Mouse (Mus musculus): Measurements from ENCODE around the gene Synm.

The Synm gene

DNA sequence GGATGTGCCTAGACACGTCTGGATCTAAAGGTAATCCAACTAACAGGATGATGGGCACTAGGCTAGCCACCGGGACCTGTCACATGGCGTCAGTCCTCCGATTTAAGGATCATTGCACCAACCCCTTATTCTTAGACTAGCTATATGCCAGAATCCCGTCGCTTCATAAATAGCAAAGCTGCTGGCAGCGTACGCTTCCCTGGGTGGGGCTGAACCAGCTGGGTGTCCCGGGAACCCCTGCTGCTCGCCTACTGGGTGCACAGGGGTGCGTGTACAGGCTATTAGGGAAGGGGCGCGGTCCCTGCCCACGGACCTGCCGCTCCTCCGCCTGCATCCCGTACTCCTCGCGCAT is 1.1 kb downstream of the Synm start:
- in situ Hi-C loops (cut with MboI; ENCODE audit: low pct_unique_long_range_greater_than_20kb in 1 of 2, low sequenced_read_pairs in 2 of 2, unreplicated experiment in 1 of 2) = loop anchor here in 1 of 2 experiments (5.0 kb wide), 1 partner anchor 81 kb away; no protein-coding TSS in a partner anchor

DNA sequence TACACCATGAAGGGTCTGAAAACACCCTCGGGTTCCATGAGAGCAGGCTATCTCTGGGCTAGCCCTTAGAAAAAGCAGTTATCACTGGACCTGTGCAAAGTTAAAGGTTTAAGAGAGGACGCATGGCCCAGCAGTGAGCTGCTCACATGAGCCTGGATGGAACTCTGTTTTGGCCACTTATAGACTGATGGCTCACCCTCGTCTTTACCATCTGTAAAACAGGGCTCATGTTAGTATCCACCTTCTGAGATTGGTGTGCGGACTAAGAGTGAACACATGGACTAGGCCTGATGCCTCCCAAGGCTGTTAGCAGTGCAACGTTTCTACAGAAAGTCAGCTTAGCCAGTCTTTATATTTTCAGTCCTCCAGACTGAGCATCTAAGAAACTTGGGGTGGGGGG is 2.9 kb downstream of the Synm start:
- in situ Hi-C loops (cut with MboI; ENCODE audit: low pct_unique_long_range_greater_than_20kb in 1 of 2, low sequenced_read_pairs in 2 of 2, unreplicated experiment in 1 of 2) = loop anchor here in 1 of 2 experiments (5.0 kb wide), 1 partner anchor 79 kb away; no protein-coding TSS in a partner anchor

DNA sequence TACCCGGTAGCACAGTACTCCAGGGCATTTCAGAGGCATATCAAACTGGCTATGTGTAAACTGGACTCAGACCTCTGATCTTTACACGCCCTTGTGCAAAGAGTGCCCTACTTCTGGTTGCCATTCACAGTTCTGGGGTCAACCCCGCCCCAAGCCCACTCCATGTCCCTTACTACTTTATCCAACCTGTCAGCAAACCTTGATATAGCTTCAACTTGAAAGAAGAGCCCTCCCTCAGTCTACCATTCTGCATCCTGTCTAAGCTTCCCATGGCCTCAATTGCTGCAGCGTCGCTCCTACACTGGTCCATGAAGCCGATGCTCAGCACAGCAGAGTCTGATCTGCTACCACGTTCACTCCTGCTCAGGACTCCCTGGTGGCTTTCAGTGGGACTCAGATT is 4.2 kb downstream of the Synm start:
- in situ Hi-C loops (cut with MboI; ENCODE audit: low pct_unique_long_range_greater_than_20kb in 1 of 2, low sequenced_read_pairs in 2 of 2, unreplicated experiment in 1 of 2) = loop anchor here in 1 of 2 experiments (5.0 kb wide), 1 partner anchor 78 kb away; no protein-coding TSS in a partner anchor

DNA sequence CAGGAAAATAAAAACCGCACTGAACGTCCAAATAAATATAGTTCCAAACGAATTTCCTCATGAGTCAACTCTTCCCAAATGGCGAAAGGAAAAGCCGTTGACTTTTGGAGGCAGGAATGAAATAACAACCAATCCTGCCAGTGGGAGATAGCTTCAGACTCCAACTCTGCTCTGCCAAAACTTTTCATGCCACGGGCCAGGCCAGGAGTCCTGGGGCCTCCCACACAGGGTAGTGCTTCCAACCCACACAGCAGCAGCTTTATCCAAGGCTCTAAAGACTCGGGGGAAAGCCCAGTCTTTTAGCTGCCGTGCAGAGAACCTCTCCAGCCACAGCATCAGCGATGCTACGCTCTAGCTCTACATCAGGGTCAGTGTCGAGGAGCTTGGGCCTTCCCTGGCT is 4.9 kb downstream of the Synm start:
- in situ Hi-C loops (cut with MboI; ENCODE audit: low pct_unique_long_range_greater_than_20kb in 1 of 2, low sequenced_read_pairs in 2 of 2, unreplicated experiment in 1 of 2) = loop anchor here in 1 of 2 experiments (5.0 kb wide), 1 partner anchor 77 kb away; no protein-coding TSS in a partner anchor

DNA sequence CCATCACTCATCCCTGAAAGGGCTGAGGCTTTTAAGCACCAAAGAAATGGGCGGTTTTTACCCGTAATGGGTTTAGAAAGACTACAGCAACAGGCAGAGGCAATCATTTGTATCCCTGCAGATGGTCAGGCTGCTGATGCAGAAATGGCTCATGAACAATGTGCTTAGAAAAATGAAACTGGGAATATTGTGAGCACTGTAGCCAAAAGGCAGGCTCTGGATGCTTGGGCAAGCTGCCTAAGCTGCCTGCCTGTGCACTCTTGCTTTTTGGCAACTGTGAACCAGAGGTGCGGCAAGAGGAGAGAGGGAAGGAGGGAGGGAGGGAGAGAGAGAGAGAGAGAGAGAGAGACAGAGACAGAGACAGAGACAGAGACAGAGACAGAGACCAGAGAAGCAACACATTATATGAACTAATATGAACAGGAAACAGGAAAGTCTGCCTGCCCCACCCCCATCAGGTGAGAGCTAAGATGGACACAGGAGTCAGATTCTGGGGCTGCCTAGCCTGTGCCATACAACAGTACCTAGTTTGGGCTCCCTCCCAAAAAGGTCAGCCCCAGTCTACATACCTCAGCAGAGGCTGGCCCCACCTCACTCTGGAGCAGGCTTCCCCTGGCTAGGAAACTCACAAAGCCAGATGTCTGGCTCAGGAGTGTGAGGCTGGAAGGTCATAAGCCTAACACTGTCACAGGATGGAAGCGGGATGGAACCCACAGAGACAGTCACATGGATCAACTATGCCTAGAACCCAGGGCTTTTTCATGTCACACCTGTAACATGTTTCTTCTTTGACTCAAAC is 9.9 kb downstream of the Synm start:
- in situ Hi-C loops (cut with MboI; ENCODE audit: low pct_unique_long_range_greater_than_20kb in 1 of 2, low sequenced_read_pairs in 2 of 2, unreplicated experiment in 1 of 2) = no loop called here

DNA sequence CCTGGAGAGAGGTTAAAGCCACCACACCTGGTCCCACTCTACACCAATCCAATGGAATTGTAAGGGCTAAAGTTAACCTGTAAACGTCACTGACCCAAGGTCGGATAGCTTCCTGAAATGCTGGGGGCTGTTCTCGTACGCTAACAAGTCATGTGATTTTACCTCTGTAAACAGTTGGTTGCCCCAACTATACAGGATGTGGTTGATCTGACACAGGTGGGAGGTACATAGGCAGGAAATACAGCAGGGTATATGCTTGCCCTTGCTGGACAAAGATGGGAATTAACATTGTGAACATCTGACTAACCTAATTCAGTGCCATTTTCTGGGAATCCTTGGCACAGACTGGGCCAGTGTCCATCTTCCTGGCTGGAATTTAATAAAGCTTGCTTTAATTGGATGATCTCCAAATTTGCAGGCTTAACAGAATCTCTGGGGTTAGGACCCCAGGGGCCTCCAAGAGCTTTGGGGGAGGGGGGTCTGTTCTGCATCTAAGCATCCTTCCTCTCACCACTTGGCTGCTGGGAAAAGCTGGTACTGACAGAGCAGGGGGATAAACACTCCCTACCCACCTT is 11.7 kb downstream of the Synm start:
- in situ Hi-C loops (cut with MboI; ENCODE audit: low pct_unique_long_range_greater_than_20kb in 1 of 2, low sequenced_read_pairs in 2 of 2, unreplicated experiment in 1 of 2) = no loop called here

DNA sequence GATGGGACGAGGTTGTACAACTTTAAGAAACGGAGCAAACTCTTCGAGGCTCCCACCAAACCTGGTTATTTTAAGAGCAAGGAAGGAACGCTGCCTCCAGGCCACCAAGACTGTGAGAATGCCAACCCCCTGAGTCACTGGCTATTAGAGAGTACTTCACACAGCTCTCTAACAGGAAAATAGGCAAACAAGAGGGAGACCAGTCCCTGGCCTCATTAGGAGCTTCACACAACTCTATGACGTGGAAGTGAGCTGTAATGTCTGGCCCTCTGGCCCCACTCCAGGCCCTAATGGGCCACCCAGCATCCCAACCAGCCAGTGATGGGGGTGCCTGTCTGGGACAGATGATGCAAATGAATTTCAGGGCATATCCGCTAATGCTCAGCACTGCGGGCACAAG is 17.8 kb downstream of the Synm start:
- in situ Hi-C loops (cut with MboI; ENCODE audit: low pct_unique_long_range_greater_than_20kb in 1 of 2, low sequenced_read_pairs in 2 of 2, unreplicated experiment in 1 of 2) = no loop called here

DNA sequence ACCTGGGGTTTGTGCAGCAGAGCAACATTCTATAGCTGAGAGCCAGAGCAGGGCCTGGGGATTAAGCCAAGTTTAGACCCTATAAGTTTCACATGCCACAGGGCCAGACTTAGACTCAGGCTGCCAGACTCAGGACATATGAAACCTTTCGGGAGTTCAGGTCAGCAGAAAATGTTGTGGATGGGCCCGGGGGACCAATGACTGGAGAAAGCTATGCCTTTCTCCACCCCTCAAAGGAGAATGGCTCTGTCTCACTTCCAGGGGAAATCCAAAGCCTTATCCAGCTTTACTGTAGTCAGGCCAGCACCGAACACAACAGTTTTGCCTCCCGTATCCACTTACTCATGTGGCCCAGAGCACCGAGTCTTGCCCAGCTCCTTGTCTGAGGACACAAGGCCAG is 18.7 kb downstream of the Synm start:
- in situ Hi-C loops (cut with MboI; ENCODE audit: low pct_unique_long_range_greater_than_20kb in 1 of 2, low sequenced_read_pairs in 2 of 2, unreplicated experiment in 1 of 2) = no loop called here

DNA sequence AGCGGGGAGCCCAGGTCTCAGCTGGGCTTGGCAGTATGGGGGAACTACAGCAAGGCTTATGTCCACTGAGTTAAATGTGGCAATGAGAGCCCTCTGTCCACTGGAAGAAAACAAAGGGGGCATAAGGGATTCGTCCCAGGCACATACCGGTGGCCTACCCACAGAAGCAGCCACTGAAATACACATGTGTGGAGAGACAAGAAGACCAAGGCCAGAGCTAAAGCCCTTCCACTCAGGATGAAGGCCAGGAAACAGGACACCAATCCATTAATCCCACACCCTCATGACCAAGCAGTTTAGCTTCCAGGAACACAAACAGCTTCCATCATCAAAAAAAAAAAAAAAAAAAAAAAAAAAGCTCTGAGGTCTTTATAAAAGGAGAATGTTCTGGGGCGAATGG is 19.2 kb downstream of the Synm start:
- in situ Hi-C loops (cut with MboI; ENCODE audit: low pct_unique_long_range_greater_than_20kb in 1 of 2, low sequenced_read_pairs in 2 of 2, unreplicated experiment in 1 of 2) = no loop called here

DNA sequence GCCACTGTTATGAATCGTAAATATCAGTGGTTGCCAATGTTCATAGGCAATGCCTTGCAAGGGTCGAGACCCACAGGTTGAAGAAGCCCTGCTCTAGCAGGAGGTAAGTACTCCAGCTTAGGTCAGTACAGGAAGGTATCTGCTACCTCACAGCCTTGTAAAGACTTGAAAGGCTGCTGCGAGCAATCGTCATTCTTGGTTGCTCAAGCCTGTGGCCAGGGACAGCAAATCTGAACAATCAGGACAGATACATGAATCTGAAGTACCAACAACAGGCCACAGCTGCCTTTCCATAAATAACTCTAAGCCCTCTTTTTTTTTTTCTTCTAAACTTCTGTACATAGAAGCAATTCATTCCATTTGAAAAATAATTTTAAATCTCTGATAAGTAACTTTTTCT is 27.3 kb downstream of the Synm start:
- in situ Hi-C loops (cut with MboI; ENCODE audit: low pct_unique_long_range_greater_than_20kb in 1 of 2, low sequenced_read_pairs in 2 of 2, unreplicated experiment in 1 of 2) = no loop called here

DNA sequence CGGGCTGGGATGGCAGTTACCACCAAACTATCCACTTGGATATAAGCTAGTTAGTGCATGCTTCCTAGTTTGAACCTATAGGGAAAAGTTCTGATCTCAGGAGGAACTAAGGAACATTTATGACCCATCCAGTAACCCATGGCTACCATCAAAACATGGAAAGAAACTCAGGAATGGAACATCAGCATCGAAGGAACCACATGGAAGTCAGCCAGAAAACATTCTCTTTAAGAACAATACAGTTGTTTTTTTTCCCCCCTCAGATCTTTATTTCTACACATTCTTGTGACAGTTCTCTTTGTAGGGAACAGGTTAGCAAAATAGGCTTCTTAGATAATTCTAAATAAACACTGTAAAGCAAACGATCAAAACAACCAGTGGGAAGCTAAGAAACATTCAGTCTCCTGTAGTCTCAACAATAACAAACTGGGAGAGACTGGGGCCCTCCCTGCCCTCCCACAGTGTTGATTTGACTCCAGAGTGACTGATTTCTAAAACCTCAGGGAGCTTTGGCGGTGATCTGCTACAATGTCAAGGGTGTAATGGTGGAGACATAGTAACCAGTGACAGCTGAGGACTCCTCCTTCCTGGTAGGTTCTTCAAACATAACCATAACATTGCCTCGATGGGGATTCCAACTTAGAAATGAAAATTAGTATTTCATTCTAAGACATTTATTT is 29.0 kb downstream of the Synm start:
- in situ Hi-C loops (cut with MboI; ENCODE audit: low pct_unique_long_range_greater_than_20kb in 1 of 2, low sequenced_read_pairs in 2 of 2, unreplicated experiment in 1 of 2) = no loop called here

DNA sequence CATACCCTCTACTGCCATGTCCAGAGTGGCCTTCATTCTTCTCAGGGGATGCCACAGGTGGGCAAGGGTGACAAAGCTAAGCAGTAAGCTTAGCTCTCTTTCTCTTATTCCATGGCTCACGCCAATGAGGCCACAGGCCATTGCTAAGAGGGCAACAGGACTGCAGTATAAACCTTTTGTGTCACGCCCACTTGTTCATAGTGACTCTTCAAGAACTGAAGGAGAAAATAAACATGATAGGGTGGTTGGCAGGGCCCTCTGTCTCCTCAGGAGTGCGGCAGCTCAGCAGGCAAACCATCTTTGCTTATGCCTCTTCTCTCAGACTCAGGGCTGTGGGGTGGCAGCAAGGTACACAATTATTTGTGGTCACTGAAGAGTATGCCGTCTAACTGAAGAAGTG is 30.7 kb downstream of the Synm start:
- in situ Hi-C loops (cut with MboI; ENCODE audit: low pct_unique_long_range_greater_than_20kb in 1 of 2, low sequenced_read_pairs in 2 of 2, unreplicated experiment in 1 of 2) = no loop called here

DNA sequence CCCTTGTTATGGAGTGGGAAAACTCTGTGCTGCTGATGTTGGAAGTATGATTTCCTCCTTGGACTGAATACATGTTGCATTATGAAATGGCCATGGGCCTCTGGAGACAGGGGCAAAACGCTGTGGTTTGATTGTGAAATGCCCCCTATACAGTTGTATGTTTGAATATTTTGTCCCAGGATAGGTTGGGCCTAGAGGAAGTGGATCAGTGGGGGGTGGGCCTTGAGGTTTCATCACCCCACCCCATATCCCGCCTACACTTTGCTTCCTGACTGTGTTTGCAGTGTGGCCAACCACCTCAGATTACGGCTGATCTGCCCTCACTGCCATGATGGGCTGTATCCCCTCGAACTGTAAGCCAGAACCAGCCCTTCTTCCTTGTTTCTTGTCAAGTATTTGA is 31.3 kb downstream of the Synm start:
- in situ Hi-C loops (cut with MboI; ENCODE audit: low pct_unique_long_range_greater_than_20kb in 1 of 2, low sequenced_read_pairs in 2 of 2, unreplicated experiment in 1 of 2) = no loop called here

DNA sequence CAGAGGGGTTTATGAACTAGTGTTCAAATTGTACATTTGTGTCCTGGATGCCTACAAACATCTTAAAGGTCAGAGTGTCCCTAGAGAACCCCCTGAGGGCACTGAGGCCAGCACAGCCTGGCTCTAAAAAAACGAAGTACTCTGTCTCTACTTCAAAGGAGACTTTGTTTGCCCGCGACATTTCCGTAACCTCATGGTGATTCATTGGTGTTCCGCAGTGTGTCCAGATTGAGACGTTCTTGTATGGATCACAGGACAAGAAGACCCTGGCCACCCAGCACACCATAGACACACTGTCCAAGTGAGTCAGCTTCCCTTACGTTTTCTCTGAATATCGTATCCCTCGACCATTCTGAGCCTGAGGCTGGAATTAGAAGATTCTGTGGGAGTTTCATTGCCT is 34.5 kb downstream of the Synm start:
- in situ Hi-C loops (cut with MboI; ENCODE audit: low pct_unique_long_range_greater_than_20kb in 1 of 2, low sequenced_read_pairs in 2 of 2, unreplicated experiment in 1 of 2) = no loop called here

DNA sequence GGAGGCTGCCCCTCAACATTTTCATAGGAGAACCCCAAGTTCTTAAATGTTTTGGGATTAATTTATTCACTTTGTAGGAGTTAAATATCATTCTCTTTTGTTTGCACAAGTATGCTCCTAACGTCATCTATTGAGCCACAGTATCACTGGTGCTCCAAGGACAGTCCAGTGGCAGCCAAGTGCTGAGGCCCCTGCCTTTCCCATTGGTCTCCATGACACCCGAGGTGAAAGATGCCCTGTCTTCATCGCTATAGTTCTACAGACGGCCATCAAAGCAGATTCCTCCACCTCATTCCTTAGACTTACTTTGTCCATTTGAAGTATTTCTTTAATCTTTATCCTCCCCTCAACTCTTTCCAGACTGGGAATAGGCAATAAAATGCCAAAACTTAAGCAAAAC is 35.0 kb downstream of the Synm start:
- in situ Hi-C loops (cut with MboI; ENCODE audit: low pct_unique_long_range_greater_than_20kb in 1 of 2, low sequenced_read_pairs in 2 of 2, unreplicated experiment in 1 of 2) = no loop called here

DNA sequence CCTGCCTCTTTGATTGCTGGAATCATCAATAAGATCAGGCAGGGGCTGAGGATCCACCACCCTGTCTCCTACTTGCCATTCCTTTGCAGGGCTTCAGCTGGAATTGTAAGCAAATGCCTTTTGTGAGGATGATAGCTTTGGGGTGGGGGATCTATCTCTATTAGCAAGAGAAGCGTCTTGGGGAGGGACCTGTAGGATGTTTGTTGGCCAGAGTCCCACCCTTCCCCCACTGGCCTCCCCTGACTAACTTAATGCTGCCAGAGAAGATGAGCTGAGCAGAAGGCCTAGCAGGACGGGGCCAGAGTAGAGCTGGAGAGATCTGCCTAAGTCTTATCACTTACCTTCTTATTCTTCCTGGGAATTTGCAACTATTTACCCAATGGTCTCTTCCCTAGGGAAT is 37.4 kb downstream of the Synm start:
- in situ Hi-C loops (cut with MboI; ENCODE audit: low pct_unique_long_range_greater_than_20kb in 1 of 2, low sequenced_read_pairs in 2 of 2, unreplicated experiment in 1 of 2) = no loop called here

DNA sequence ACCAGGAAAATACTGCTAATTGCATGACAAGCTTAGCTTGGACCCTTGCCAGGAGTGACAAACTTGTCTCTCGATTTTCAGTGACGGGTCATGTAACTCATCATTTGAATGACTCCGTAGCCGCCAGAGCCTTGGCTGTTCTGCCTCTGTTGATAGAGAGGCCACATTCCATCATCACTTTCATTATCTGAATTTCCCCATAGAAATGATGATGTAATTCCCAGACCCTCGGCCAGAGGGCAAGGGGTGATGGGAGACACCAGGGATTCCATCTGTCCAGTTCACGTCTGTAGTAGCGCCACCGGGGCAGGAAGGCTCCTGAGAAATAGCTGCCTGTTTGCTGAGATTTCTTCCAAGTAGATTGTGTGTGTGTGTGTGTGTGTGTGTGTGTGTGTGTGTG is 40.7 kb downstream of the Synm start:
- in situ Hi-C loops (cut with MboI; ENCODE audit: low pct_unique_long_range_greater_than_20kb in 1 of 2, low sequenced_read_pairs in 2 of 2, unreplicated experiment in 1 of 2) = no loop called here

DNA sequence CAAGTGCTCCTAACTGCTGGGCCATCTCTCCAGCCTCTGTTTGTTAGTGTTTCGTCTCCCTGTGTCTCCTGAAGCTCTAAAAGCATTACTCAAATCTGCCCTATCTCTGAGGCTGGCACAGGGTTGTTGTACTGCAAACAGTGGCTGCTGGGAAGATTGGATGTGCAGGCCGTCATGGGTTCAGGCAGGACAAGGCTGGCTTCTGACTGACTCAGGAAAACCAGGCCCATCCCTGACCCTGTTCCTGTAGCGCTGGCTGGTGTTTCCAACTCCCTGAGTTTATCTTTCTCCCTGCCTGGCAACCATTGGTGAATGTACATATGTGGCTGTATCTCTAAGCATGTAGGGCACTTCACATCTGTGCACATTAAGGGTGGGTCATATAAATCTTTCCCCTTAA is 42.0 kb downstream of the Synm start:
- in situ Hi-C loops (cut with MboI; ENCODE audit: low pct_unique_long_range_greater_than_20kb in 1 of 2, low sequenced_read_pairs in 2 of 2, unreplicated experiment in 1 of 2) = no loop called here

DNA sequence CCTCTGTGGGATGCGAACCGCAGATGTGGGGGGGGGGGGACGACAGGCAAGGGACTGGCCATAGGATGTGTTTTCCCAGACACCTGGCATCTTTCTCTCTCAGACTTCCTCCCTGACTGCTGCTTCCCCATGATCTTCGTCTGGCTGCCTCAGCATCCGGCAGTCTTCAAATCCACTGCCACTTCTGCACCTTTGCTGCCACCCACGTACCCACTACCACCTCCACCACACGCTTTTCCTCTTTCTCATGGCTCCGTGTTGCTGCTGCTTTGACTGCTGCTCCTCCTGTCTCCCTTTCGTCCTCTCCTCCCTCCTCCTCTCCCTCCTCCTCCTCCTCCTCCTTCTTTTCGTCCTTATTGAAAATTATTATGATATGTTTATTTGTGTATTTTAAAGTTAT is 42.6 kb downstream of the Synm start:
- in situ Hi-C loops (cut with MboI; ENCODE audit: low pct_unique_long_range_greater_than_20kb in 1 of 2, low sequenced_read_pairs in 2 of 2, unreplicated experiment in 1 of 2) = no loop called here
